Mouse (Mus musculus): Measurements from ENCODE around the gene Dtnb.

The Dtnb gene

GRCm38 (mm10) chr12:3572581-3573397 is 608 bp downstream of the Dtnb start:
- DNase-seq (ENCODE audit: low spot score in 2 of 2), result peak in 1 of 2 experiments; percentile 37

GRCm38 (mm10) chr12:3573410-3573809 is 1.2 kb downstream of the Dtnb start:
- no peak for DNase-seq (ENCODE audit: low spot score in 2 of 2)

- DNase-seq (ENCODE audit: low spot score in 2 of 2), result no peak
Observed at GRCm38 (mm10) chr12:3574670-3575069, 2.5 kb downstream of the Dtnb start.

GRCm38 (mm10) chr12:3579958-3580530 is 7.9 kb downstream of the Dtnb start:
- DNase-seq (ENCODE audit: low spot score in 2 of 2), result no peak

GRCm38 (mm10) chr12:3582604-3583003 is 10.4 kb downstream of the Dtnb start:
- no peak for DNase-seq (ENCODE audit: low spot score in 2 of 2)

GRCm38 (mm10) chr12:3585525-3585924 is 13.3 kb downstream of the Dtnb start:
- no peak for DNase-seq (ENCODE audit: low spot score in 2 of 2)

GRCm38 (mm10) chr12:3587010-3587409 is 14.8 kb downstream of the Dtnb start:
- DNase-seq (ENCODE audit: low spot score in 2 of 2), result no peak

- DNase-seq (ENCODE audit: low spot score in 2 of 2), result no peak
Observed at GRCm38 (mm10) chr12:3590039-3590438, 17.9 kb downstream of the Dtnb start.

- DNase-seq (ENCODE audit: low spot score in 2 of 2), result peak; percentile 36 to 68
Observed at GRCm38 (mm10) chr12:3591595-3591994, 19.4 kb downstream of the Dtnb start.

- DNase-seq (ENCODE audit: low spot score in 2 of 2), result no peak
Observed at GRCm38 (mm10) chr12:3602786-3603185, 30.6 kb downstream of the Dtnb start.

- DNase-seq (ENCODE audit: low spot score in 2 of 2), result no peak
Observed at GRCm38 (mm10) chr12:3606202-3606601, 34.0 kb downstream of the Dtnb start.

- no peak for DNase-seq (ENCODE audit: low spot score in 2 of 2)
Observed at GRCm38 (mm10) chr12:3609747-3610146, 37.6 kb downstream of the Dtnb start.

- no peak for DNase-seq (ENCODE audit: low spot score in 2 of 2)
Observed at GRCm38 (mm10) chr12:3611871-3612270, 39.7 kb downstream of the Dtnb start.

- DNase-seq (ENCODE audit: low spot score in 2 of 2), result no peak
Observed at GRCm38 (mm10) chr12:3615041-3615440, 42.9 kb downstream of the Dtnb start.

GRCm38 (mm10) chr12:3618144-3619020 is 46.2 kb downstream of the Dtnb start:
- DNase-seq (ENCODE audit: low spot score in 2 of 2), result no peak

GRCm38 (mm10) chr12:3619021-3619367 is 46.8 kb downstream of the Dtnb start:
- DNase-seq (ENCODE audit: low spot score in 2 of 2), result no peak

- DNase-seq (ENCODE audit: low spot score in 2 of 2), result no peak
Observed at GRCm38 (mm10) chr12:3626880-3627279, 54.7 kb downstream of the Dtnb start.

- no peak for DNase-seq (ENCODE audit: low spot score in 2 of 2)
Observed at GRCm38 (mm10) chr12:3641931-3642330, 69.8 kb downstream of the Dtnb start.

- DNase-seq (ENCODE audit: low spot score in 2 of 2), result no peak
Observed at GRCm38 (mm10) chr12:3656799-3657198, 84.6 kb downstream of the Dtnb start.

GRCm38 (mm10) chr12:3657234-3657633 is 85.1 kb downstream of the Dtnb start:
- no peak for DNase-seq (ENCODE audit: low spot score in 2 of 2)

GRCm38 (mm10) chr12:3657786-3658185 is 85.6 kb downstream of the Dtnb start:
- no peak for DNase-seq (ENCODE audit: low spot score in 2 of 2)

GRCm38 (mm10) chr12:3659554-3660311 is 87.6 kb downstream of the Dtnb start:
- DNase-seq (ENCODE audit: low spot score in 2 of 2), result no peak

Measured in right cerebral cortex, postnatal 36 days (tissue).